Mouse (Mus musculus) midbrain, postnatal 0 days (tissue): ENCODE results near the gene Epp13. TPM values are rescaled to one million over a fixed set of nuclear protein-coding genes. Genes with fewer than 3 reads are reported as not detected.
"Not testable (repeated sequence)": the region's sequence is repeated elsewhere in the genome, so short reads cannot be mapped to it uniquely, and the experiment has no call there.

ENCODE experiments used
- ATAC-seq: fragments of 200-750 bp; cut with Nextera tagmentation; 2 replicates; pipeline ENCODE4 v1.8.0; 2017; ENCODE audit warnings: moderate number of reproducible peaks, mild to moderate bottlenecking, moderate TSS enrichment, moderate library complexity; ENCODE audit not compliant: low FRiP score
- DNase-seq: peaks from one replicate; pipeline ENCODE4 v3.0.0-alpha.2; 2015; ENCODE audit warnings: low spot score
- H3K27ac ChIP-seq: fragments of 300-500 bp; sonication (generic); 2 replicates; pipeline ENCODE4 v1.5.1; 2014; ENCODE audit warnings: low read depth, mild to moderate bottlenecking, low read length, mixed read lengths
- H3K27me3 ChIP-seq: fragments of 300-500 bp; sonication (generic); 2 replicates; pipeline ENCODE4 v1.6.1; 2014; ENCODE audit warnings: low read length, control low read depth, mixed read lengths; ENCODE audit not compliant: insufficient read depth
- H3K36me3 ChIP-seq: fragments of 300-500 bp; sonication (generic); 2 replicates; pipeline ENCODE4 v1.6.1; 2014; ENCODE audit warnings: low read length, control low read depth, mixed read lengths; ENCODE audit not compliant: insufficient read depth
- H3K4me1 ChIP-seq: fragments of 300-500 bp; sonication (generic); 2 replicates; pipeline ENCODE4 v1.6.1; 2014; ENCODE audit warnings: mild to moderate bottlenecking, control low read depth, antibody characterized with exemption, low read length, mixed read lengths; ENCODE audit not compliant: insufficient read depth
- H3K4me2 ChIP-seq: fragments of 300-500 bp; sonication (generic); 2 replicates; pipeline ENCODE4 v1.6.1; 2014; ENCODE audit warnings: low read depth, mild to moderate bottlenecking, low read length, mixed read lengths; ENCODE audit not compliant: poor library complexity, severe bottlenecking
- H3K4me3 ChIP-seq: fragments of 300-500 bp; sonication (generic); 2 replicates; pipeline ENCODE4 v1.5.1; 2014; ENCODE audit warnings: low read depth, mild to moderate bottlenecking, low read length, moderate library complexity
- H3K9ac ChIP-seq: fragments of 300-500 bp; sonication (generic); replicated peaks from 2 replicates; pipeline ENCODE4 v1.6.1; 2014; ENCODE audit warnings: mild to moderate bottlenecking, low read length, moderate library complexity, mixed read lengths; ENCODE audit not compliant: poor library complexity, severe bottlenecking
- H3K9me3 ChIP-seq: fragments of 300-500 bp; sonication (generic); 2 replicates; pipeline ENCODE4 v1.6.1; 2016; ENCODE audit warnings: low read length, control low read depth
- CTCF ChIP-seq: IDR thresholded peaks from 2 replicates; pipeline ENCODE4 v1.5.1; 2016; ENCODE audit warnings: antibody characterized with exemption, mild to moderate bottlenecking
- WGBS: fragments of 180-500 bp; shearing (Covaris S2); extraction: QIAGEN DNeasy Blood & Tissue Kit; methylation state at CpG from one replicate; pipeline ENCODE4 v1.1.7; 2014; 5-methylcytosine and 5-hydroxymethylcytosine counted together
- polyA plus RNA-seq: library from polyadenylated mRNA; unstranded; fragments of >200 nt; fragmentation: Nextera tagmentation; extraction: Ambion mirVana; gene quantifications from 2 replicates; pipeline ENCODE4 v1.2.1, GENCODE M21; 2015
- total RNA-seq: library from RNA; depleted of rRNA; stranded (reverse); fragments of >200 nt; gene quantifications from 2 replicates; pipeline ENCODE4 v1.2.3, GENCODE M21; 2014; rRNA removed

Gene Epp13
- total and polyA plus RNA-seq, 2 experiments from 2014 or later = 0.39 TPM; not detected in 1

DNA sequence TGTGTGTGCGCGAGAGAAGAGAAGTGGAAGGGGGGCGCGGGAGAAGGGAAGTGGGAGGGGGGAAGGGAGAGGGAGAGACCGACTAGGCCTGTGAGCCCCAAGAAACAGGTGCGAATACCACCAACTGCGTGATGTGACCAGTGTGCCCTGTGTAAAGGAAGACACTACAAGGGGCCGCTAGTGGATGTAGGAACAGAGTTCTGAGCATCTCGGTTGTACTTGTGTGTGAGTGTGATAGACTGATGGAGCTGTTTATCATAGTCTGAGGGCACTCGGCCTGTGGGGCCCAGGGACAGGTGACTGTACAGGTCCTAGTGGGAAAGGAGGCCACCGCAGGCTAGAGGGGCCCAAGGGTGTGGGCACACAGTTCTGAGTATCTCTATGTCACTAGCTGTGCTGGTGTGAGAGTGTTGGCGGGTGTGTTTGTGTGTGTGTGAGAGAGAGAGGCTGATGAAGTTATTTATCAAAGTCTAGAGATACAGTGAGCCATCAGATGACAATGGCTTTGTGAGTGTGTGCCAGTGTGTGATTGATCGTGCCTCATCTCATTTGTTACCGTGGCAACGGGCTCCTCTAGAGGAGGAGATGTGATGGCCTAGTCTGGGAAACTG is 34.5 kb downstream of the Epp13 start:
- 17% methylated on average over 15 of the region's 15 CpGs for WGBS
- H3K4me1 ChIP-seq = peaks cover 5% of the 10 kb centered on the region
- ATAC-seq (peak; percentile 6), DNase-seq (peak; percentile 77)
- peak overlapping the region; percentile 48 for H3K4me3 ChIP-seq
- H3K27ac ChIP-seq = peak overlapping the region; percentile 73
- no peaks in the 10 kb centered on the region for H3K9me3 ChIP-seq
- peak overlapping the region; percentile 59 for H3K9ac ChIP-seq
- TF ChIP-seq CTCF = no peak
- H3K36me3 ChIP-seq = peaks cover 3% of the 10 kb centered on the region; the same call in 1 of the 2 replicates
- H3K4me2 ChIP-seq = peak overlapping the region; percentile 83
- H3K27me3 ChIP-seq = no peaks in the 10 kb centered on the region

DNA sequence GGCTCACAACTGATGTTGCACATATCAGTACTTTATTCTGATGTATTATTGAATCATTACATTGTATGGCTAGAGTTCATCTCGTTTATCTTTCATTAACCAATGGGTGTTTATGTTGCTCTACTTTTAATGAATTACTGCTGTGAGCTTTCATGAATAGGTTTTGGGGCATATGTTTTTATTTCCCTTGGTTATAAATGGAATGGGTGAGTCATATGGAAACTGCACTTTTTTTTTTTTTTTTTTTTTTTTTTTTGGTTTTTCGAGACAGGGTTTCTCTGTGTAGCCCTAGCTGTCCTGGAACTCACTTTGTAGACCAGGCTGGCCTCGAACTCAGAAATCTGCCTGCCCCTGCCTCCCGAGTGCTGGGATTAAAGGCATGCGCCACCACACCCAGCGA is 38.6 kb downstream of the Epp13 start:
- not testable (repeated sequence) for H3K27ac ChIP-seq, ATAC-seq, DNase-seq, H3K9me3 ChIP-seq, H3K4me1 ChIP-seq, H3K4me2 ChIP-seq, H3K4me3 ChIP-seq, H3K27me3 ChIP-seq, H3K9ac ChIP-seq
- 93% methylated on average over 5 of the region's 6 CpGs for WGBS
- peaks cover 20% of the 10 kb centered on the region for H3K36me3 ChIP-seq

DNA sequence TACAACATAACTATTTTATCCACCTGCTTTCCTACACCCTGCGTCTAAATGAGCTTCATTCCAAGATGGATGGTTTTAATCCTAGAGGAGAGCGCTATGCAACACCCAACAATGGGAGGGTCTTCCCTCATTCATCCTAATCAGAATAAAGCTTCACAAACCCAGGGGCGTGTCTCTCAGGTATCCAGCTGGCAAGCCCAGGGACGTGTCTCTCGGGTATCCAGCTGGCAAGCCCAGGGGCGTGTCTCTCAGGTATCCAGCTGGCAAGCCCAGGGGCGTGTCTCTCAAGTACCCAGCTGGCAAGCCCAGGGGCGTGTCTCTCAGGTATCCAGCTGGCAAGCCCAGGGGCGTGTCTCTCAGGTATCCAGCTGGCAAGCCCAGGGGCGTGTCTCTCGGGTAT is 48.3 kb downstream of the Epp13 start:
- not testable (repeated sequence) for H3K4me3 ChIP-seq, H3K4me1 ChIP-seq, ATAC-seq, H3K9me3 ChIP-seq, H3K27ac ChIP-seq, H3K4me2 ChIP-seq, DNase-seq, H3K27me3 ChIP-seq, H3K9ac ChIP-seq
- peaks cover 47% of the 10 kb centered on the region for H3K36me3 ChIP-seq
- 82% methylated on average over 11 of the region's 11 CpGs for WGBS

DNA sequence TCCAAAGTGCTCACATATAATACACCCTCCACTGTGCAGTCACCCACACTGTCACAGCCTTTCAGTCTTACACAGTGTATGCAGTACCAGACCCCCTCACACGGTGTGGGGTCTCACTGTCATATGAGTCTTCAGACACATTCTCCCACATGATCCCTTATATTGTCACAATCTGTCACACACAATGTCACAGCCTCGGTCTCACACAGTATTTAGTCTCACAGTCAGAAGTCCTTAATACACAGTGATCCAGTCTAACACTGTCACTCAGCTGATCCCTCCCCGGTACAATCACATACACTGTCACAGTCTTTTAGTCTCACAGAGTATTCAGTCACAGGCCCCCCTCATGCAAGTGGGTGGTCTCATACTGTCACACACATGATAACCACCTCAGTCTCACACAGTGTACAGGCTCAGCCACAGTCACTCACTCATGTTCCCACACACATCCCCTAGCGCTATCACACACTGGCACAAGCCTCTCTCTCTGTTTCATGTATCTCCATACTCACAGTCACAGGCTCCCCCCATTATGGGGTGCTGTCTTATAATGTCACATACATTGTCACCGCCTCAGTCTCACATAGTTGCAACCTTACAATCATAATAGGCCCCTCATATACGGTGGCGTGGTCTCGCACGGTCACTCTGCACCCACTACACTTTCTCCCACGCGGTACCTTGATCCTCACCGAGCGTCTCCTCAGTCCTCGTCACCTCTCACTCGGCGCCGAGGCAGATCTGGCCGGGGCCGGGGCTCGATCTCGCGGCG is 78.1 kb downstream of the Epp13 start:
- H3K4me3 ChIP-seq = peak overlapping the region; percentile 45
- no peak for TF ChIP-seq CTCF
- ATAC-seq (peak; percentile 86), DNase-seq (peak; percentile 52)
- H3K27me3 ChIP-seq = no peaks in the 10 kb centered on the region
- 11% methylated on average over 23 of the region's 23 CpGs for WGBS
- 0 out of 2 replicates have a peak, but pooled peaks cover 5% of the 10 kb centered on the region for H3K36me3 ChIP-seq
- 0 out of 2 replicates have a peak, but pooled peaks cover 4% of the 10 kb centered on the region for H3K4me1 ChIP-seq
- peak overlapping the region; percentile 66 for H3K4me2 ChIP-seq
- no peaks in the 10 kb centered on the region for H3K9me3 ChIP-seq
- H3K27ac ChIP-seq = peak overlapping the region; percentile 85
- peak overlapping the region; percentile 80 for H3K9ac ChIP-seq

DNA sequence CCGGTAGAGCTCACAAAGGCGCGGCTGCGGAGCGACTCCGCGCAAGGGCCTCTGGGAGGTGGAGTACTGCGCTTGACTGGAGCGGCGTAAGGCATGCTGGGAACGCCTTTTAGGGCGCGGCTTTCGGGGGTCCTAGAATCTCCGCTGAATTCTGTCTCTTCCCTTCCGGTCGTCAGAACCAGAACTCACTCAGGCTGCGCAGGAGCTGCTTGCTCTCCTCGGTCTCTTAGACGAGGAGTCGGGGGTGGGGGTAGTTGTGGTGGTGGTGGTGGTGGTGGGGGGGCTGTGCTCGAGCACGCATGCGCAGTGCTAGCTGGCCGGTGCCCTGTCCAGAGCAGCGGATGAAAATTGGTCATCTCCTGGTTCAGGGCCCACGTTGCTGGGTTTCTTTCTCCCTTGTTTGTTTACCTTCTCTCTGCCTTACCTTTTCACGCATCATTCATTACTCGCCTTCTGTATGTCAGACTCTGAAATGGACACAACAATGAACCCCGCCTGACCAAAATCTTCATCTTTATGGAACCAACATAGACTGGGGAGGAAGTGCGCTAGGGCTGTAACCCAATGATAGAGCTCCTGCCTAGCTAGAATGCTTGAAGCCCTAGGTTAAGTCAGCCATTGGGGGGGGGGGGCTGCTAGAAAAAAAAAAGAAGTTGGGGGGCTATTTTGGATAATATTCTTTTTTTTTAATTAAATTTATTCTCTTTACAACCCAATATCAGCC is 78.9 kb downstream of the Epp13 start, which contains the start of gene Zfp583:
Zfp583 (minus strand) TSS at position 53 of the 724 bp plus-strand sequence.
- ATAC-seq (peak; percentile 93), DNase-seq (peak; percentile 96)
- Histone ChIP-seq H3K9me3 (no peaks in the 10 kb centered on the region), H3K4me3 (peak within 1 kb of the TSS; percentile 45), H3K4me1 (0 out of 2 replicates have a peak, but pooled peaks cover 4% of the 10 kb centered on the region), H3K27me3 (no peaks in the 10 kb centered on the region), H3K36me3 (0 out of 2 replicates have a peak, but pooled peaks cover 5% of the 10 kb centered on the region), H3K27ac (peak within 1 kb of the TSS; percentile 85), H3K9ac (peak within 1 kb of the TSS; percentile 80), H3K4me2 (peak within 1 kb of the TSS; percentile 66)
- no peak for TF ChIP-seq CTCF
- 6% methylated on average over 31 of the region's 31 CpGs for WGBS

Other genes with a start within 250 kb of the Epp13 start
- not detected in 2 replicates for gene Vmn1r65, start 241.7 kb upstream of the Epp13 start, total RNA-seq
- gene Vmn1r65, start 241.7 kb upstream of the Epp13 start, polyA plus RNA-seq = not detected in 2 replicates
- not detected in 2 replicates for gene Nlrp4c, start 207.5 kb upstream of the Epp13 start, total RNA-seq
- gene Nlrp4c, start 207.5 kb upstream of the Epp13 start, polyA plus RNA-seq = not detected in 2 replicates
- 65.8 and 66.7 TPM in 2 replicates for gene Zfp787, start 96.7 kb upstream of the Epp13 start, total RNA-seq
- 53.8 and 61.5 TPM in 2 replicates for gene Zfp787, start 96.7 kb upstream of the Epp13 start, polyA plus RNA-seq
- 86.4 and 92.4 TPM in 2 replicates for gene Zfp444, start 80.5 kb upstream of the Epp13 start, total RNA-seq
- gene Zfp444, start 80.5 kb upstream of the Epp13 start, polyA plus RNA-seq = 78.6 and 85.2 TPM in 2 replicates
- not detected in 2 replicates for gene Galp, start 55.6 kb upstream of the Epp13 start, total RNA-seq
- not detected in 2 replicates for gene Galp, start 55.6 kb upstream of the Epp13 start, polyA plus RNA-seq
- not detected in 2 replicates for gene Zscan5b, start 30.4 kb upstream of the Epp13 start, total RNA-seq
- gene Zscan5b, start 30.4 kb upstream of the Epp13 start, polyA plus RNA-seq = not detected in 2 replicates
- gene Zfp667, start 33.9 kb downstream of the Epp13 start, total RNA-seq = 5.2 and 7.1 TPM in 2 replicates
- 11.0 and 12.4 TPM in 2 replicates for gene Zfp667, start 33.9 kb downstream of the Epp13 start, polyA plus RNA-seq
- gene Zfp583, start 78.6 kb downstream of the Epp13 start, total RNA-seq = 6.7 and 9.9 TPM in 2 replicates
- gene Zfp583, start 78.6 kb downstream of the Epp13 start, polyA plus RNA-seq = 15.2 and 16.5 TPM in 2 replicates
- gene Gm3854, start 91.0 kb downstream of the Epp13 start, total RNA-seq = 3.4 and 5.0 TPM in 2 replicates
- 4.5 and 5.6 TPM in 2 replicates for gene Gm3854, start 91.0 kb downstream of the Epp13 start, polyA plus RNA-seq
- 2.6 and 4.7 TPM in 2 replicates for gene Zfp78, start 110.6 kb downstream of the Epp13 start, total RNA-seq
- 3.3 and 4.3 TPM in 2 replicates for gene Zfp78, start 110.6 kb downstream of the Epp13 start, polyA plus RNA-seq
- 14.8 and 16.5 TPM in 2 replicates for gene Zfp28, start 130.6 kb downstream of the Epp13 start, total RNA-seq
- 16.4 and 19.5 TPM in 2 replicates for gene Zfp28, start 130.6 kb downstream of the Epp13 start, polyA plus RNA-seq
- gene Smim17, start 146.0 kb downstream of the Epp13 start, total RNA-seq = 19.6 and 21.8 TPM in 2 replicates
- 6.3 and 7.4 TPM in 2 replicates for gene Smim17, start 146.0 kb downstream of the Epp13 start, polyA plus RNA-seq
- 0.47 and 0.77 TPM in 2 replicates for gene Gm20715, start 157.6 kb downstream of the Epp13 start, total RNA-seq
- gene Gm20715, start 157.6 kb downstream of the Epp13 start, polyA plus RNA-seq = not detected in 2 replicates
- gene Olfr1344, start 186.0 kb downstream of the Epp13 start, total RNA-seq = 0.47 and 5.2 TPM in 2 replicates
- 0.28 and 0.36 TPM in 2 replicates for gene Olfr1344, start 186.0 kb downstream of the Epp13 start, polyA plus RNA-seq
- gene Olfr1336, start 203.5 kb downstream of the Epp13 start, total RNA-seq = not detected in 2 replicates
- gene Olfr1336, start 203.5 kb downstream of the Epp13 start, polyA plus RNA-seq = not detected in 2 replicates
- not detected in 2 replicates for gene Olfr1346, start 214.4 kb downstream of the Epp13 start, total RNA-seq
- gene Olfr1346, start 214.4 kb downstream of the Epp13 start, polyA plus RNA-seq = not detected in 2 replicates
- gene Olfr5, start 234.2 kb downstream of the Epp13 start, total RNA-seq = not detected in 2 replicates
- gene Olfr5, start 234.2 kb downstream of the Epp13 start, polyA plus RNA-seq = not detected in 2 replicates
- gene Olfr1347, start 247.0 kb downstream of the Epp13 start, total RNA-seq = not detected in 2 replicates
- not detected in 2 replicates for gene Olfr1347, start 247.0 kb downstream of the Epp13 start, polyA plus RNA-seq